Mouse (Mus musculus) ES-Bruce4 (cell line): ENCODE measurements at regions not wholly inside any gene's neighbourhood (a gene's known extent, or its start where the extent isn't known, plus 50 kb on each side); places are given as distances from the start of the nearest gene placed in this dataset.

Experiments
- CTCF ChIP-seq: IDR thresholded peaks from one replicate; pipeline ENCODE4 v1.8.1; 2011; ENCODE audit warnings: low read depth, low read length
- POLR2A ChIP-seq: IDR thresholded peaks from one replicate; pipeline ENCODE4 v1.8.1; 2011; ENCODE audit warnings: low read length; ENCODE audit not compliant: insufficient read depth

DNA sequence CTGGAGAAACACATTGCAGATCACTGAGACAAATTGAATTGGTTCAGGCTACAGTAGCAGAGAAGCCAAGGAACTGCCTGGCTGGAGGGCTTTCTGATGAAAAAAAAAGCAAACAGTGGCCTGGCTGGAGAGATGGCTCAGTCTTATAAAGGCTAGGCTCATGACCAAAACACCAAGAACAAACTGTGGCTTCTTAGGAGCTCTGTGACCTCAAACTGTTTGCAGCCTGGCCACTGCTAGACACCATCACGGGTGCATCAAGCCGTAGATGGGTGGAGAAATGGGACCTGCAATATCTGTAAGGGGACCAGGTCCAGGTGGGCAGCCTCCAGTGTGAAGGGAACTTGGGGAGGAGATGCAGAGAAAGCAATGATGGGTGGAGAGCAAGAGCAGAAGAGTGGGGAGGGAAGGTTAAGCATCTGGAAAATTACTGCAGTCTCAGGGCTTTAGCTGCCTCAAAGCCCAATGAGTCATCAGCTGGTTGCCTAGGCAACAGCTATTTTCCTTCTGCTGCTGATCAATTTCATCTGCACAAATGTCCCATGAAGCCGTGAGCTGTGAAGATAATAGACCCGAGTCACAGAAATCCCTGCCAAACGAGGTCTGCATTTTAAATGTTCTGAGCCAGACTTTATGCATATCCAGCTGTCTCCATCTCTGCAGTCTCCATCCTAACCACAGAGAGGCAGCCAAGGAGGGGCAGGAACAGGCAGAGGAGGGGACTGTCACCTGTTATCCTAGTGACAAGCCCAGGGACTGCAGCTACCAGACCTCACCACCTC lies 85.1 kb downstream of the Tbx19 start:
- TF ChIP-seq CTCF (no peak), POLR2A (no peak)
